Mouse (Mus musculus) G1E (cell line): ENCODE data around the gene Chst11.

ENCODE experiments used
- CTCF ChIP-seq: IDR thresholded peaks from 2 replicates; pipeline ENCODE4 v1.5.1; 2012; ENCODE audit warnings: low read depth, low read length, inconsistent platforms, mixed read lengths
- GATA1 ChIP-seq: IDR thresholded peaks from 2 replicates; pipeline ENCODE4 v1.6.1; 2012; ENCODE audit warnings: borderline replicate concordance, low read length, inconsistent platforms, mixed read lengths
- GATA2 ChIP-seq: IDR thresholded peaks from 2 replicates; pipeline ENCODE4 v1.6.1; 2012; ENCODE audit warnings: low read depth, low read length, inconsistent platforms, borderline replicate concordance
- POLR2AphosphoS5 ChIP-seq: IDR thresholded peaks from 2 replicates; pipeline ENCODE4 v1.6.1; 2012; ENCODE audit warnings: low read depth, low read length, inconsistent platforms; ENCODE audit not compliant: insufficient replicate concordance
- TAL1 ChIP-seq: conservative IDR thresholded peaks from 2 replicates; pipeline ENCODE4 v1.6.1; 2012; ENCODE audit warnings: low read depth, low read length, inconsistent platforms, mixed read lengths

DNA sequence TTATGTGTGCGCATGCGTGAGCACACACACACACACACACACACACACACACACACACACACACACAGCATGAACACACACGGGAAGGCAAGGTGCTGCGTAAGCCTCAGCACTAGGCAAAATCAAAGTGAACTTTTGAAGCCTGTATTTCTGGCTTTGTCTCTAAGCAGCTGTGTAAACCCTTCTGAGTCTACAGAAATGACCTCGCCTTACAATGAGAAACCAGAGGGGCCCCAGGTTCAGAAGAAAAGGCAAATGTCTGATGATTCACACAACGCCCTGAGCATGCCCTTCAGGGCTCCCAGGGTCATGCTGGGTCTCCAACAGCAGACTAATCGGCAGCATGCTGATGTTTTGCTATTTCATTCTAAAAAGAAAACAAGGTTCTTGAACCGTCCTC, 122.1 kb downstream of the Chst11 start:
- TF ChIP-seq CTCF (no peak), GATA1 (no peak), GATA2 (no peak), TAL1 (no peak), POLR2AphosphoS5 (no peak)
